Mouse (Mus musculus): ENCODE measurements around the gene Clock. TPM values are rescaled to one million over a fixed set of nuclear protein-coding genes. Genes with fewer than 3 reads are reported as not detected.
A peak's percentile ranks its signal among the peaks of the same experiment; 100 is the strongest.

Gene Clock
- polyA plus RNA-seq, 2 experiments: 1.6 to 1.7 TPM

- TF ChIP-seq CTCF (IDR thresholded peaks at IDR 0.05; ENCODE audit: low read depth): no peak
- TF ChIP-seq EP300 (IDR thresholded peaks at IDR 0.05; ENCODE audit: low read depth): no peak
- Histone ChIP-seq H3K4me1 (replicated peaks; ENCODE audit: control insufficient read depth in 2 of 2, insufficient read depth in 2 of 2, low read length in 1 of 2) (0 out of 4 replicates have a peak, but pooled peaks cover 0 to 7% of the 10 kb centered on the region in 2 experiments), H3K27me3 (ENCODE audit: control insufficient read depth, insufficient read depth, low read length) (peaks cover 5% of the 10 kb centered on the region), H3K4me2 (ENCODE audit: low read depth) (peak overlapping the region; percentile 79), H3K36me3 (replicated peaks; ENCODE audit: control insufficient read depth, insufficient read depth, low read depth) (no peaks in the 10 kb centered on the region), H3K4me3 (ENCODE audit: insufficient read depth in 1 of 2, low read depth in 2 of 2, low read length in 2 of 2) (peak overlapping the region; percentile 62 to 73), H3K9ac (replicated peaks) (peak overlapping the region; percentile 61), H3K9me3 (ENCODE audit: control insufficient read depth, low read length) (no peaks in the 10 kb centered on the region), H3K27ac (no peak overlapping the region)
- ATAC-seq (ENCODE audit: insufficient read depth): no peak; the same call in 1 of the 2 replicates
- no peak for DNase-seq (ENCODE audit: low read depth in 3 of 3, low spot score in 3 of 3)
- 6% methylated on average over 11 of the region's 11 CpGs for WGBS (ENCODE audit: insufficient replicate concordance)
These were observed 1.2 kb downstream of the Clock start for GRCm38 (mm10) chr5:76303379-76303744.

- H3K9me3 ChIP-seq (ENCODE audit: control insufficient read depth, low read length): no peaks in the 10 kb centered on the region
- no peak overlapping the region for H3K4me3 ChIP-seq (ENCODE audit: insufficient read depth in 1 of 2, low read depth in 2 of 2, low read length in 2 of 2)
- peaks cover 5% of the 10 kb centered on the region for H3K27me3 ChIP-seq (ENCODE audit: control insufficient read depth, insufficient read depth, low read length)
- DNase-seq (ENCODE audit: low read depth in 3 of 3, low spot score in 3 of 3) (no peak), ATAC-seq (ENCODE audit: insufficient read depth) (no peak)
- TF ChIP-seq EP300 (IDR thresholded peaks at IDR 0.05; ENCODE audit: low read depth): no peak
- no peak for TF ChIP-seq CTCF (IDR thresholded peaks at IDR 0.05; ENCODE audit: low read depth)
- H3K4me2 ChIP-seq (ENCODE audit: low read depth): no peak overlapping the region
- WGBS (ENCODE audit: insufficient replicate concordance): 68% methylated on average over 2 of the region's 2 CpGs
- H3K36me3 ChIP-seq (replicated peaks; ENCODE audit: control insufficient read depth, insufficient read depth, low read depth): no peaks in the 10 kb centered on the region
- H3K27ac ChIP-seq: no peak overlapping the region
- 0 out of 4 replicates have a peak, but pooled peaks cover 0 to 7% of the 10 kb centered on the region in 2 experiments for H3K4me1 ChIP-seq (replicated peaks; ENCODE audit: control insufficient read depth in 2 of 2, insufficient read depth in 2 of 2, low read length in 1 of 2)
- no peak overlapping the region for H3K9ac ChIP-seq (replicated peaks)
These were observed 2.6 kb downstream of the Clock start for GRCm38 (mm10) chr5:76302009-76302408.

GRCm38 (mm10) chr5:76289234-76289691 is 15.3 kb downstream of the Clock start:
- TF ChIP-seq EP300 (IDR thresholded peaks at IDR 0.05; ENCODE audit: low read depth) (no peak), CTCF (IDR thresholded peaks at IDR 0.05; ENCODE audit: low read depth) (no peak)
- Histone ChIP-seq H3K36me3 (replicated peaks; ENCODE audit: control insufficient read depth, insufficient read depth, low read depth) (no peaks in the 10 kb centered on the region), H3K4me2 (ENCODE audit: low read depth) (no peak overlapping the region), H3K9me3 (ENCODE audit: control insufficient read depth, low read length) (no peaks in the 10 kb centered on the region), H3K9ac (replicated peaks) (no peak overlapping the region), H3K4me1 (replicated peaks; ENCODE audit: control insufficient read depth in 2 of 2, insufficient read depth in 2 of 2, low read length in 1 of 2) (no peaks in the 10 kb centered on the region), H3K4me3 (ENCODE audit: insufficient read depth in 1 of 2, low read depth in 2 of 2, low read length in 2 of 2) (no peak overlapping the region), H3K27me3 (ENCODE audit: control insufficient read depth, insufficient read depth, low read length) (no peaks in the 10 kb centered on the region), H3K27ac (no peak overlapping the region)
- ATAC-seq (ENCODE audit: insufficient read depth) (no peak), DNase-seq (ENCODE audit: low read depth in 3 of 3, low spot score in 3 of 3) (no peak)
- 70% methylated on average over 8 of the region's 8 CpGs for WGBS (ENCODE audit: insufficient replicate concordance)

GRCm38 (mm10) chr5:76288256-76288655 is 16.3 kb downstream of the Clock start:
- no peaks in the 10 kb centered on the region for H3K9me3 ChIP-seq (ENCODE audit: control insufficient read depth, low read length)
- H3K4me1 ChIP-seq (replicated peaks; ENCODE audit: control insufficient read depth in 2 of 2, insufficient read depth in 2 of 2, low read length in 1 of 2): peaks cover 0 to 2% of the 10 kb centered on the region in 2 experiments; a peak in 1 of 4 replicates
- H3K27ac ChIP-seq: no peak overlapping the region
- no peak for TF ChIP-seq CTCF (IDR thresholded peaks at IDR 0.05; ENCODE audit: low read depth)
- TF ChIP-seq EP300 (IDR thresholded peaks at IDR 0.05; ENCODE audit: low read depth): no peak
- H3K27me3 ChIP-seq (ENCODE audit: control insufficient read depth, insufficient read depth, low read length): no peaks in the 10 kb centered on the region
- H3K9ac ChIP-seq (replicated peaks): no peak overlapping the region
- no peak for ATAC-seq (ENCODE audit: insufficient read depth)
- no peak for DNase-seq (ENCODE audit: low read depth in 3 of 3, low spot score in 3 of 3)
- WGBS (ENCODE audit: insufficient replicate concordance): 71% methylated on average over 3 of the region's 3 CpGs
- no peak overlapping the region for H3K4me2 ChIP-seq (ENCODE audit: low read depth)
- no peaks in the 10 kb centered on the region for H3K36me3 ChIP-seq (replicated peaks; ENCODE audit: control insufficient read depth, insufficient read depth, low read depth)
- H3K4me3 ChIP-seq (ENCODE audit: insufficient read depth in 1 of 2, low read depth in 2 of 2, low read length in 2 of 2): no peak overlapping the region

- no peaks in the 10 kb centered on the region for H3K36me3 ChIP-seq (replicated peaks; ENCODE audit: control insufficient read depth, insufficient read depth, low read depth)
- H3K27me3 ChIP-seq (ENCODE audit: control insufficient read depth, insufficient read depth, low read length): no peaks in the 10 kb centered on the region
- no peak overlapping the region for H3K4me3 ChIP-seq (ENCODE audit: insufficient read depth in 1 of 2, low read depth in 2 of 2, low read length in 2 of 2)
- no peak for DNase-seq (ENCODE audit: low read depth in 3 of 3, low spot score in 3 of 3)
- no peak for ATAC-seq (ENCODE audit: insufficient read depth)
- peaks cover 0 to 2% of the 10 kb centered on the region in 2 experiments; a peak in 1 of 4 replicates for H3K4me1 ChIP-seq (replicated peaks; ENCODE audit: control insufficient read depth in 2 of 2, insufficient read depth in 2 of 2, low read length in 1 of 2)
- no peak overlapping the region for H3K9ac ChIP-seq (replicated peaks)
- TF ChIP-seq EP300 (IDR thresholded peaks at IDR 0.05; ENCODE audit: low read depth) (no peak), CTCF (IDR thresholded peaks at IDR 0.05; ENCODE audit: low read depth) (0 out of 2 replicates have a peak, but pooled peaks have one; percentile 9)
- H3K27ac ChIP-seq: no peak overlapping the region
- H3K9me3 ChIP-seq (ENCODE audit: control insufficient read depth, low read length): no peaks in the 10 kb centered on the region
- whole genome bisulfite sequencing (ENCODE audit: insufficient replicate concordance): 50% methylated on average over 5 of the region's 5 CpGs
- H3K4me2 ChIP-seq (ENCODE audit: low read depth): no peak overlapping the region
These were observed 17.5 kb downstream of the Clock start for GRCm38 (mm10) chr5:76287062-76287461.

Measured in liver, embryonic 14.5 days (tissue).